Mouse (Mus musculus) hindbrain, embryonic 10.5 days (tissue): ENCODE results near the gene Uxt. TPM values are rescaled to one million over a fixed set of nuclear protein-coding genes. Genes with fewer than 3 reads are reported as not detected.

Experiments used
- DNase-seq: peaks from one replicate; pipeline ENCODE4 v3.0.0-alpha.2; 2017; ENCODE audit warnings: low spot score
- H3K27ac ChIP-seq: fragments of 300-500 bp; sonication (generic); 2 replicates; pipeline ENCODE4 v1.5.1; 2016; ENCODE audit warnings: mild to moderate bottlenecking, moderate library complexity
- H3K27me3 ChIP-seq: fragments of 300-500 bp; sonication (generic); 2 replicates; pipeline ENCODE4 v1.6.1; 2016; ENCODE audit warnings: mild to moderate bottlenecking; ENCODE audit not compliant: poor library complexity, insufficient read depth, severe bottlenecking
- H3K36me3 ChIP-seq: fragments of 300-500 bp; sonication (generic); 2 replicates; pipeline ENCODE4 v1.6.1; 2016; ENCODE audit warnings: mild to moderate bottlenecking, moderate library complexity
- H3K4me1 ChIP-seq: fragments of 300-500 bp; sonication (generic); replicated peaks from 2 replicates; pipeline ENCODE4 v1.6.1; 2016; ENCODE audit warnings: mild to moderate bottlenecking
- H3K4me3 ChIP-seq: fragments of 300-500 bp; sonication (generic); 2 replicates; pipeline ENCODE4 v1.5.1; 2016; ENCODE audit warnings: mild to moderate bottlenecking, moderate library complexity
- H3K9me3 ChIP-seq: fragments of 300-500 bp; sonication (generic); 2 replicates; pipeline ENCODE4 v1.6.1; 2016; ENCODE audit warnings: mild to moderate bottlenecking, moderate library complexity
- whole genome bisulfite sequencing: fragments of 180-500 bp; shearing (Covaris S2); methylation state at CpG from one replicate; pipeline ENCODE4 v1.1.7; 2016; 5-methylcytosine and 5-hydroxymethylcytosine counted together
- polyA plus RNA-seq: library from polyadenylated mRNA; unstranded; fragments of >200 nt; fragmentation: Nextera tagmentation; extraction: Ambion mirVana; gene quantifications from 2 replicates; pipeline ENCODE4 v1.2.1, GENCODE M21; 2016

Gene Uxt
- polyA plus RNA-seq, 1 experiment from 2014 or later, result 76.3 TPM

DNA sequence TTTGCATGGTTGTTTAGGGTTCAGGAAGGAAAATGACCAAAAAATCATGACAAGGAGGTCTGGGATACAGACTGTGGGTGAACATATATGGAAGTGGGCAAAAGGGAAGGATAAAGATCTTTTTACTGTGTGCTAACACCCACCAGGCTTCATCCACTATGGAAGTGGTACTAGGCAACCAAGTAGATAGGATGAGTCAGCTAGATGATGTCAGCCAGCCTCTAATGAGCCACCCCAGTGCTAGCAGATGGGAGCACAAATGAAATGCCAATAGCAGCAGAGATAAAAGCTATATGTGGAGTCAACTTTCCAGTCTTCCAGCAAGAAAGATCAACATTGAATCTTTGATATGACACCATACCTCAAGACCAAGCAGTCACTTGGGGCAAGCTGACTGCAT, 46.7 kb downstream of the Uxt start:
- Histone ChIP-seq H3K4me1 (no peaks in the 10 kb centered on the region), H3K27me3 (peaks cover 11% of the 10 kb centered on the region; the same call in 1 of the 2 replicates), H3K4me3 (no peak overlapping the region), H3K9me3 (no peaks in the 10 kb centered on the region), H3K27ac (no peak overlapping the region), H3K36me3 (no peaks in the 10 kb centered on the region)
- DNase-seq, result no peak

DNA sequence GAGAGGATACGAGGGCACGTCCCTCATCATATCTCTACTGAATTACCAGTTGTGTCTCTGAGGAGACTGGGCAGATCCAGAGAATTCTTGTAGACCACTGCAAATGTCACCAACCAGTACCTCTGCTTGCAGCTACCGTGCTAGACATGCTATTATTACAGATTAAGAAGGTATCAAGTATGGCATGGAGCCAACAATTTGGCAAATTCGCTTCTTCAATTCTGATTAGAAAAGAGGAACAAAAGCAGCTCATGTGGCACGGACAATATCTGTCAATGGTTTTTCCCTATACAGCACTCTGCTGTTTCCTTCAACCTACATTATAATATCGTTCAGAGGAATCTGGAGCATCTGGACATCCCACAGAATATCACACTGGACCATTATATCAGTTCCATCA, 48.1 kb downstream of the Uxt start:
- Histone ChIP-seq H3K9me3 (no peaks in the 10 kb centered on the region), H3K27me3 (0 out of 2 replicates have a peak, but pooled peaks cover 2% of the 10 kb centered on the region), H3K4me3 (no peak overlapping the region), H3K36me3 (no peaks in the 10 kb centered on the region), H3K4me1 (no peaks in the 10 kb centered on the region), H3K27ac (no peak overlapping the region)
- no peak for DNase-seq
- WGBS, result 85% methylated on average over 6 of the region's 6 CpGs

DNA sequence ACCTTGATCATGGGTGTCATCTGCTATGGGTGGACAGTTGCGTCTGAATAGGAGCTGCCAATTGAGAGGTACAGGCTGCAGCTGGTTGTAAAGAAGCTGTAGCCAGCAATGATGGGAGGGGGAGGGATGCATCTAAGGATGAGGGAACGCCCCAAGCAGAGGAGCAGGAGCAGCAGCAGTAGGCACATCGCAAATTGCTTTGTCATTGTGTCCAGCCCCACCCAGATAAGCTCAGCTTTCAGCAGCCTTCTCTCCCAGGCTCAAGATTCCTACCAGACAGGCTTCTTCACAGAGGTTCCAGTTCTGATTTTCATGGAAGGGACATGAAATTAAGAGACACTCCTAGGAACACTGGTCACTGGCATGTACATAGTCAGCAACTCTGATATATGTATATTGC, 51.7 kb downstream of the Uxt start:
- DNase-seq, result no peak
- 47% methylated on average over 3 of the region's 3 CpGs for WGBS
- Histone ChIP-seq H3K9me3 (no peaks in the 10 kb centered on the region), H3K27me3 (no peaks in the 10 kb centered on the region), H3K27ac (no peak overlapping the region), H3K36me3 (no peaks in the 10 kb centered on the region), H3K4me3 (no peak overlapping the region), H3K4me1 (no peaks in the 10 kb centered on the region)

Other genes with a start within 250 kb of the Uxt start
- 103 and 115 TPM in 2 replicates for gene Araf, start 164.2 kb downstream of the Uxt start, polyA plus RNA-seq
- 10.3 and 10.6 TPM in 2 replicates for gene Timp1, start 91.9 kb downstream of the Uxt start, polyA plus RNA-seq
- gene Syn1, start 41.0 kb downstream of the Uxt start, polyA plus RNA-seq, result 5.1 and 11.8 TPM in 2 replicates
- 2.8 and 3.2 TPM in 2 replicates for gene Cfp, start 30.5 kb downstream of the Uxt start, polyA plus RNA-seq
- 11.1 and 12.4 TPM in 2 replicates for gene Elk1, start 11.4 kb downstream of the Uxt start, polyA plus RNA-seq
- 4.1 and 6.0 TPM in 2 replicates for gene Zfp182, start 100.3 kb upstream of the Uxt start, polyA plus RNA-seq
- gene Spaca5, start 106.4 kb upstream of the Uxt start, polyA plus RNA-seq, result not detected in 2 replicates
- 1.9 and 2.2 TPM in 2 replicates for gene Zfp300, start 127.5 kb upstream of the Uxt start, polyA plus RNA-seq
- gene Ssxa1, start 153.8 kb upstream of the Uxt start, polyA plus RNA-seq, result not detected in 2 replicates
- not detected in 2 replicates for gene Gm21876, start 213.6 kb upstream of the Uxt start, polyA plus RNA-seq